Mouse (Mus musculus): ENCODE results near the gene Klhl31. TPM values are rescaled to one million over a fixed set of nuclear protein-coding genes. Genes with fewer than 3 reads are reported as not detected.

Gene Klhl31
- polyA plus RNA-seq, 1 experiment from 2014 or later, result 0.28 TPM

DNA sequence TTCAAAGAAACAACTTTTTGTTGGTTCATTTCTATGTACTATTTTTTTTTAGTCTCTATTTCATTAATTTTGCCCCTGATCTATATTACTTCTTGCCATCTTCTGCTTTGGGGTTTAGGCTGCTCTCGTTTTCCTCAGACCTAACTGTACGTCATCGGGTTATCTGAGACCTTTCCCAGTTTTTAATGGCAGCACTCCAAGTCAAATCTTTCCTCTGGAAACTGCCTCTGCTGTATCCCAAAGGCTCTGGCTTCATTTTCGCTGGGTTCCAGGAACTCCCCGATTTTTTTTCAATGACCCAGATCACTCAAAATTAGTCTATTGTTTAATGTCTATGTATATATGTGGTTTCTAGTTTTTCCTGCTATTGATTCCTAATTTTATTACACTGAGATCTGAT lies 6.6 kb upstream of the Klhl31 start:
- no peaks in the 10 kb centered on the region for H3K9me3 ChIP-seq
- H3K4me2 ChIP-seq, result no peak overlapping the region
- H3K36me3 ChIP-seq, result no peaks in the 10 kb centered on the region
- H3K9ac ChIP-seq, result no peak overlapping the region
- no peak overlapping the region for H3K27ac ChIP-seq
- H3K27me3 ChIP-seq (replicated peaks), result no peaks in the 10 kb centered on the region
- WGBS, result 65% methylated on average over 5 of the region's 5 CpGs
- ATAC-seq (ENCODE audit: insufficient read depth, low FRiP score, low read depth), result no peak
- no peaks in the 10 kb centered on the region for H3K4me1 ChIP-seq
- no peak overlapping the region for H3K4me3 ChIP-seq (replicated peaks)

DNA sequence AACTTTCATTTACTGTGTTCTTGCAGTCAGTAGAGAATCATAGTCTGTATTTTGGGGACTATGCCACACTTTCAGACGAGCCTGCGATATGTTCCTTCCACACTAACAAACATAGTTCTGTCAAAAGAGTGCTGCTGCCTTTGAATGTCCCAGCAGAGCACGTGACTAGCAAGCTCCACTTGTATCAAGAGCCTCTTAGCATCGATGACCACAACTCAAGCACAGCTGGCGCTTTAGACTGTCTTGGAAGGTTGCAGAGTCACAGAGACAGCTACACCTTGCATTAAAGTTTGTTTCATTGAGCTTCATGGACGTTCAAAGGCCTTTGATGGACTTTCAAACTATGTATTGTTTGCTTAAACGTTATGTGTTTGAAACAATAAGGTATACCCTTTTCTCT lies 5.5 kb upstream of the Klhl31 start:
- no peak overlapping the region for H3K4me3 ChIP-seq (replicated peaks)
- no peak overlapping the region for H3K27ac ChIP-seq
- H3K4me2 ChIP-seq, result no peak overlapping the region
- H3K9ac ChIP-seq, result no peak overlapping the region
- H3K27me3 ChIP-seq (replicated peaks), result no peaks in the 10 kb centered on the region
- no peaks in the 10 kb centered on the region for H3K9me3 ChIP-seq
- 78% methylated on average over 7 of the region's 7 CpGs for WGBS
- no peaks in the 10 kb centered on the region for H3K36me3 ChIP-seq
- ATAC-seq (ENCODE audit: insufficient read depth, low FRiP score, low read depth), result no peak
- no peaks in the 10 kb centered on the region for H3K4me1 ChIP-seq

GRCm38 (mm10) chr9:77632432-77632831 lies 3.9 kb upstream of the Klhl31 start:
- Histone ChIP-seq H3K4me3 (replicated peaks) (no peak overlapping the region), H3K27me3 (replicated peaks) (no peaks in the 10 kb centered on the region), H3K4me2 (no peak overlapping the region), H3K4me1 (no peaks in the 10 kb centered on the region; the same call in 1 of the 2 replicates), H3K27ac (no peak overlapping the region), H3K36me3 (no peaks in the 10 kb centered on the region), H3K9ac (no peak overlapping the region), H3K9me3 (no peaks in the 10 kb centered on the region)
- WGBS, result 81% methylated on average over 3 of the region's 3 CpGs
- no peak for ATAC-seq (ENCODE audit: insufficient read depth, low FRiP score, low read depth)

DNA sequence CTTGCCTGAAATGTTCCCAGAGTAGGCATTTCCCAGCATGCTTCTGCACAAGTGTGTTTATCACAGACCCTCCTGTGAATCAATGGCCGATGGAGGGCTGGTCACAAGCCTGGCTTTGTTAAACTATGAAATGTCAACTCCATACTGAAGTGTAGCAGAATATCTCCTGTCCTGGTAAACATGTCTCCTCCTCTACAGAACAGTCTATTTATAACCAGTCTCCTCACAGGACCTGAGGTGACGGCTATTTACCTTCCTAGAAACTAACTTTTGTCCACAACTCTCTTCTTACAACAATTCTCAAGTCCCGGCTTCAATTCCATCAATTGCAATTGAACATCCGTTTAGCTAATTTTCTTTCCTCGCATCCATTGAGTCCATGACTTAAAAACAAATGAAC lies 297 bp upstream of the Klhl31 start:
- Histone ChIP-seq H3K9ac (no peak overlapping the region), H3K27me3 (replicated peaks) (no peaks in the 10 kb centered on the region), H3K9me3 (no peaks in the 10 kb centered on the region), H3K4me3 (replicated peaks) (no peak overlapping the region), H3K36me3 (no peaks in the 10 kb centered on the region), H3K4me1 (no peaks in the 10 kb centered on the region; the same call in 1 of the 2 replicates), H3K4me2 (no peak overlapping the region), H3K27ac (no peak overlapping the region)
- no peak for ATAC-seq (ENCODE audit: insufficient read depth, low FRiP score, low read depth)
- WGBS, result 66% methylated on average over 5 of the region's 5 CpGs

GRCm38 (mm10) chr9:77637357-77637756 lies 1.1 kb downstream of the Klhl31 start:
- Histone ChIP-seq H3K4me3 (replicated peaks) (no peak overlapping the region), H3K9me3 (no peaks in the 10 kb centered on the region), H3K27me3 (replicated peaks) (no peaks in the 10 kb centered on the region), H3K27ac (no peak overlapping the region), H3K4me1 (no peaks in the 10 kb centered on the region; the same call in 1 of the 2 replicates), H3K4me2 (no peak overlapping the region), H3K9ac (no peak overlapping the region), H3K36me3 (no peaks in the 10 kb centered on the region)
- 74% methylated on average over 10 of the region's 10 CpGs for WGBS
- ATAC-seq (ENCODE audit: insufficient read depth, low FRiP score, low read depth), result no peak

DNA sequence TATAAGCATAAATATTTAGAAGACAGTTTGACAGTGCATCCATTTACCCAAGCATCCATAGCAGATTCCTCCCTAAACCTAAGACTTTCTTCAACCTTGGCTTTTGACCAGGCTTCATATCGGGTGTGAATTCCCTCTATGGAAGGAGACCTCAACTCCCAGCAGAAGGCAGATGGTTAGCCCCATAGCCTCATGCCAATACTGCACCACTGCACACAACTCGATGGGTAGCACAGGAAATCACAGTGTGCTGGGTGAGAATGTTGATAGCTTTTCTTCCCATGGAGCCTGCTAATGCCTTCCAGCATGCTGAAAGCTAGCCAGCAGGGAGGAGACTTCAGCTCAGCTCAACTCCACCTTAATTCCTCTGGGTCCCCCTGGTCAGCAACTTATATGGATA lies 8.9 kb downstream of the Klhl31 start:
- 64% methylated on average over 2 of the region's 2 CpGs for WGBS

DNA sequence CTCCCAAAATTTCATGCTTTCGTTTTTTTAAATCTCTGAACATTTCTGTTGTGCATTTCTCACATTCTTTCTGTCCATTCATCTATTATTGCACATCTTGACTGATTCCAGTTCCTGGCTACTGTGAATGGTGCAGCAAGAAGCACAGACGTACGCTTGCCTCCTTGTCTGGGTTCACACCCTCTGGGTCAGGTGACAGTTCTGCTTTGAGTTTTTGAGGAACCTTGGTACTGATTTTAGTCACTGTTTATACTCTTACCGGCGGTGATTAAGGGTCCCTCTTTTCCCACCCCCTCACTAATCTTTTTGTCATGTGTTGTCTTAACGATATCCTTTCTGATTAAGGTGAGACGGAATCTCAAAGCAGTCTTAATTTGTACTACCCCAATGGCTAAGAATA lies 15.5 kb downstream of the Klhl31 start:
- no peaks in the 10 kb centered on the region for H3K9me3 ChIP-seq
- no peak overlapping the region for H3K4me2 ChIP-seq
- H3K4me1 ChIP-seq, result peaks cover 9% of the 10 kb centered on the region; the same call in 1 of the 2 replicates
- H3K9ac ChIP-seq, result no peak overlapping the region
- H3K4me3 ChIP-seq (replicated peaks), result no peak overlapping the region
- no peak overlapping the region for H3K27ac ChIP-seq
- 47% methylated on average over 7 of the region's 7 CpGs for WGBS
- H3K36me3 ChIP-seq, result no peaks in the 10 kb centered on the region
- ATAC-seq (ENCODE audit: insufficient read depth, low FRiP score, low read depth), result no peak
- H3K27me3 ChIP-seq (replicated peaks), result peaks cover 4% of the 10 kb centered on the region; the same call in 1 of the 2 replicates

More for the DNA sequence above, 8.9 kb downstream of the Klhl31 start:
- no peaks in the 10 kb centered on the region for H3K27me3 ChIP-seq (replicated peaks)
- no peak overlapping the region for H3K9ac ChIP-seq
- no peak overlapping the region for H3K27ac ChIP-seq
- no peak overlapping the region for H3K4me3 ChIP-seq (replicated peaks)
- H3K36me3 ChIP-seq, result no peaks in the 10 kb centered on the region
- no peak overlapping the region for H3K4me2 ChIP-seq
- no peaks in the 10 kb centered on the region for H3K4me1 ChIP-seq
- no peaks in the 10 kb centered on the region for H3K9me3 ChIP-seq
- ATAC-seq (ENCODE audit: insufficient read depth, low FRiP score, low read depth), result no peak

DNA sequence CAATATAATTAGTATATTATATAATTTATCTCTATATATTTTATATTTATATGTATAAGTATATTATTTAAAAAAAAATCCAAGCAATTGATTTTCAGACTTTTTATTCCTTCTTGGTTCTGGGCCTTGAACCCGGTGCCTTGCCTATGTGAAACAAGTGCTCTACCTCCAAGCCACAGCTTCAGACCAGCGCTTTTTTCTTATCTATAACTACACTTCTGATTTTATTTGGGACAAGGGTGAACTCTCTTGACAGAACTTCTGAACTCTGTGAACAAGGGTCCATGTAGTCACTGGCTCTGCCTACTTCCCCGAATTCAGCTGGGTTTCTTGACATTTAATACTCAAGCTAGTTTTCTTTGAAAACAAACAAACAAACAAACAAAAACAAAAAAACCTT lies 17.6 kb downstream of the Klhl31 start:
- no peaks in the 10 kb centered on the region for H3K36me3 ChIP-seq
- WGBS, result 87% methylated on average over 3 of the region's 3 CpGs
- ATAC-seq (ENCODE audit: insufficient read depth, low FRiP score, low read depth), result no peak

DNA sequence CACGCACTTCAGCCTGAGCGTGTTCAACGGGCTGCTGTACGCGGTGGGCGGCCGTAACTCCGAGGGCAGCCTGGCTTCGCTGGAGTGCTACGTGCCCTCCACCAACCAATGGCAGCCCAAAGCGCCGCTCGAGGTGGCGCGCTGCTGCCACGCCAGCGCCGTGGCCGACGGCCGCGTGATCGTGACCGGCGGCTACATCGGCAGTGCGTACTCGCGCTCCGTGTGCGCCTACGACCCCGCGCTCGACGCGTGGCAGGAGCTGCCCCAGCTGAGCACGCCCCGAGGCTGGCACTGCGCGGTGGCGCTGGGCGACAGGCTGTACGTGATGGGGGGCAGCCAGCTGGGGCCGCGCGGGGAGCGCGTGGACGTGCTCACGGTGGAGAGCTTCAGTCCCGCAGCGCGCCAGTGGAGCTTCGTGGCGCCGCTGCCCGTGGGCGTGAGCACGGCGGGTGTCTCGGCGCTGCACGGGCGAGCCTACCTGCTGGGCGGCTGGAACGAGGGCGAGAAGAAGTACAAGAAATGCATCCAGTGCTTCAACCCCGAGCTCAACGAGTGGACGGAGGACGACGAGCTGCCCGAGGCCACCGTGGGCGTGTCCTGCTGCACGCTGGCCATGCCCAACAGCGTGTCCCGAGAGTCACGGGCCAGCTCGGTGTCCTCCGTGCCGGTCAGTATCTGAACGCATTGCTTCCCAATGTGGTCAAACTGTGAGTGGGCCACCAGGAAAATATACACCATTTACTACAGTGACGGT lies 19.1 kb downstream of the Klhl31 start:
- H3K9ac ChIP-seq, result 0 out of 2 replicates have a peak overlapping the region, but pooled peaks have one; percentile 5
- H3K4me3 ChIP-seq (replicated peaks), result peak overlapping the region; percentile 61
- no peak overlapping the region for H3K27ac ChIP-seq
- peaks cover 4% of the 10 kb centered on the region; the same call in 1 of the 2 replicates for H3K27me3 ChIP-seq (replicated peaks)
- no peaks in the 10 kb centered on the region for H3K36me3 ChIP-seq
- H3K4me2 ChIP-seq, result peak overlapping the region; percentile 100
- ATAC-seq (ENCODE audit: insufficient read depth, low FRiP score, low read depth), result peak; percentile 70
- H3K4me1 ChIP-seq, result peaks cover 9% of the 10 kb centered on the region; the same call in 1 of the 2 replicates
- H3K9me3 ChIP-seq, result no peaks in the 10 kb centered on the region
- WGBS, result under 1% methylated on average over 85 of the region's 85 CpGs

More for the DNA sequence above, 17.6 kb downstream of the Klhl31 start:
- Histone ChIP-seq H3K9ac (no peak overlapping the region), H3K4me2 (no peak overlapping the region), H3K27ac (no peak overlapping the region), H3K4me1 (peaks cover 9% of the 10 kb centered on the region; the same call in 1 of the 2 replicates), H3K9me3 (no peaks in the 10 kb centered on the region), H3K27me3 (replicated peaks) (peaks cover 4% of the 10 kb centered on the region; the same call in 1 of the 2 replicates), H3K4me3 (replicated peaks) (no peak overlapping the region)

DNA sequence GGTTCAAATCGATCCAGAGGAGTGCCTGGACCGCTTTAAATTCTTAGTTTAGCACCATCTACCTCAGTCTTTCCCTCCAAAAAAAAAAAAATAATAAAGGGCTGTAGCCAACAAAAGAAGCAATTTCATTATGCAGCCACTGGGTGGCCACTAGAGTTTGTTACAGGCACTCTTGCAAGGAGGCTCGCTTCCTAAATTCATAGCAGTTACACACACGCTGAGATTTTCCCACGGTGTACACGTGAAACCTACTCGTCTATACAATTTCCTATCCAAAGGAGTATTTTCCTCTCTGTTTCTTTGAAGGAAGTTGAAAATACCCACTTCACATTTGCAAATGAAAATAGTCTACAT lies 19.6 kb downstream of the Klhl31 start:
- no peaks in the 10 kb centered on the region for H3K9me3 ChIP-seq
- no peak overlapping the region for H3K27ac ChIP-seq
- H3K4me1 ChIP-seq, result peaks cover 9% of the 10 kb centered on the region; the same call in 1 of the 2 replicates
- no peak overlapping the region for H3K9ac ChIP-seq
- H3K4me2 ChIP-seq, result peak overlapping the region; percentile 100
- 0% methylated on average over 7 of the region's 7 CpGs for WGBS
- H3K36me3 ChIP-seq, result no peaks in the 10 kb centered on the region
- peak; percentile 27; the same call in 1 of the 2 replicates for ATAC-seq (ENCODE audit: insufficient read depth, low FRiP score, low read depth)
- peak overlapping the region; percentile 61 for H3K4me3 ChIP-seq (replicated peaks)
- peaks cover 4% of the 10 kb centered on the region; the same call in 1 of the 2 replicates for H3K27me3 ChIP-seq (replicated peaks)

- no peaks in the 10 kb centered on the region for H3K4me1 ChIP-seq
- H3K9ac ChIP-seq, result no peak overlapping the region
- no peaks in the 10 kb centered on the region for H3K27me3 ChIP-seq (replicated peaks)
- no peaks in the 10 kb centered on the region for H3K9me3 ChIP-seq
- H3K36me3 ChIP-seq, result no peaks in the 10 kb centered on the region
- H3K4me2 ChIP-seq, result no peak overlapping the region
- no peak for ATAC-seq (ENCODE audit: insufficient read depth, low FRiP score, low read depth)
- no peak overlapping the region for H3K4me3 ChIP-seq (replicated peaks)
- H3K27ac ChIP-seq, result no peak overlapping the region
- 63% methylated on average over 3 of the region's 3 CpGs for WGBS
Observed at GRCm38 (mm10) chr9:77662917-77663316, 26.6 kb downstream of the Klhl31 start.

GRCm38 (mm10) chr9:77670095-77670494 lies 33.8 kb downstream of the Klhl31 start:
- Histone ChIP-seq H3K4me1 (no peaks in the 10 kb centered on the region), H3K9ac (no peak overlapping the region), H3K27me3 (replicated peaks) (no peaks in the 10 kb centered on the region), H3K4me2 (no peak overlapping the region), H3K36me3 (no peaks in the 10 kb centered on the region), H3K9me3 (no peaks in the 10 kb centered on the region), H3K27ac (no peak overlapping the region), H3K4me3 (replicated peaks) (no peak overlapping the region)
- no peak for ATAC-seq (ENCODE audit: insufficient read depth, low FRiP score, low read depth)
- WGBS, result 82% methylated on average over 6 of the region's 6 CpGs
